Mouse (Mus musculus) lung, postnatal 0 days (tissue): ENCODE measurements around the gene Rab27a. TPM values are rescaled to one million over a fixed set of nuclear protein-coding genes. Genes with fewer than 3 reads are reported as not detected.
"Not testable (repeated sequence)": the region's sequence is repeated elsewhere in the genome, so short reads cannot be mapped to it uniquely, and the experiment has no call there.

ENCODE experiments used
- ATAC-seq: fragments of 200-750 bp; cut with Nextera tagmentation; 2 replicates; pipeline ENCODE4 v1.8.0; 2017; ENCODE audit warnings: moderate library complexity
- DNase-seq: peaks from one replicate; pipeline ENCODE4 v3.0.0-alpha.2; 2016; ENCODE audit warnings: low spot score
- H3K27ac ChIP-seq: fragments of 300-500 bp; sonication (generic); 2 replicates; pipeline ENCODE4 v1.5.1; 2014; ENCODE audit warnings: antibody characterized with exemption, mild to moderate bottlenecking, low read length, mixed read lengths
- H3K27me3 ChIP-seq: fragments of 300-500 bp; sonication (generic); replicated peaks from 2 replicates; pipeline ENCODE4 v1.6.1; 2014; ENCODE audit warnings: low read length, mixed read lengths; ENCODE audit not compliant: insufficient read depth
- H3K36me3 ChIP-seq: fragments of 300-500 bp; sonication (generic); 2 replicates; pipeline ENCODE4 v1.6.1; 2014; ENCODE audit warnings: low read length, mixed read lengths; ENCODE audit not compliant: insufficient read depth
- H3K4me1 ChIP-seq: fragments of 300-500 bp; sonication (generic); 2 replicates; pipeline ENCODE4 v1.6.1; 2014; ENCODE audit warnings: antibody characterized with exemption, low read depth, low read length, mixed read lengths; ENCODE audit not compliant: insufficient read depth
- H3K4me2 ChIP-seq: fragments of 300-500 bp; sonication (generic); replicated peaks from 2 replicates; pipeline ENCODE4 v1.6.1; 2014; ENCODE audit warnings: low read depth, mild to moderate bottlenecking, low read length, moderate library complexity, mixed read lengths
- H3K4me3 ChIP-seq: fragments of 300-500 bp; sonication (generic); 2 replicates; pipeline ENCODE4 v1.5.1; 2014; ENCODE audit warnings: low read depth, low read length
- H3K9ac ChIP-seq: fragments of 300-500 bp; sonication (generic); replicated peaks from 2 replicates; pipeline ENCODE4 v1.6.1; 2014; ENCODE audit warnings: low read depth, mild to moderate bottlenecking
- H3K9me3 ChIP-seq: fragments of 300-500 bp; sonication (generic); 2 replicates; pipeline ENCODE4 v1.6.1; 2016; ENCODE audit warnings: low read length, mixed read lengths
- CTCF ChIP-seq: IDR thresholded peaks from 2 replicates; pipeline ENCODE4 v1.5.1; 2016; ENCODE audit warnings: antibody characterized with exemption, mild to moderate bottlenecking
- EP300 ChIP-seq: IDR thresholded peaks from 2 replicates; pipeline ENCODE4 v1.6.1; 2016; ENCODE audit warnings: antibody characterized with exemption, mild to moderate bottlenecking, control low read depth
- WGBS: fragments of 180-500 bp; shearing (Covaris S2); extraction: QIAGEN DNeasy Blood & Tissue Kit; methylation state at CpG from one replicate; pipeline ENCODE4 v1.1.7; 2014; 5-methylcytosine and 5-hydroxymethylcytosine counted together
- polyA plus RNA-seq: library from polyadenylated mRNA; unstranded; fragments of >200 nt; fragmentation: Nextera tagmentation; extraction: Ambion mirVana; gene quantifications from 2 replicates; pipeline ENCODE4 v1.2.1, GENCODE M21; 2015

The Rab27a gene
- polyA plus RNA-seq, 1 experiment from 2014 or later = 48.7 TPM

GRCm38 (mm10) chr9:73103159-73103879, 58.7 kb downstream of the Rab27a start:
- H3K4me1 ChIP-seq = 0 out of 2 replicates have a peak, but pooled peaks cover 3% of the 10 kb centered on the region
- peak; percentile 82 for ATAC-seq
- peak overlapping the region; percentile 23; the same call in 1 of the 2 replicates for H3K9ac ChIP-seq
- 7% methylated on average over 54 of the region's 60 CpGs for WGBS
- H3K4me2 ChIP-seq = peak overlapping the region; percentile 80
- H3K27me3 ChIP-seq = no peaks in the 10 kb centered on the region
- no peaks in the 10 kb centered on the region for H3K36me3 ChIP-seq
- H3K9me3 ChIP-seq = no peaks in the 10 kb centered on the region
- no peak for DNase-seq
- no peak for TF ChIP-seq EP300
- TF ChIP-seq CTCF = no peak; the same call in 1 of the 2 replicates
- H3K27ac ChIP-seq = no peak overlapping the region
- H3K4me3 ChIP-seq = peak overlapping the region; percentile 34

- Histone ChIP-seq H3K4me2 (peak overlapping the region; percentile 80), H3K4me3 (peak overlapping the region; percentile 34; the same call in 1 of the 2 replicates), H3K9me3 (no peaks in the 10 kb centered on the region), H3K9ac (0 out of 2 replicates have a peak overlapping the region, but pooled peaks have one; percentile 23), H3K27ac (no peak overlapping the region), H3K4me1 (0 out of 2 replicates have a peak, but pooled peaks cover 3% of the 10 kb centered on the region), H3K27me3 (no peaks in the 10 kb centered on the region), H3K36me3 (no peaks in the 10 kb centered on the region)
- TF ChIP-seq EP300 (no peak), CTCF (no peak)
- ATAC-seq = no peak
- WGBS = 36% methylated on average over 5 of the region's 5 CpGs
- DNase-seq = no peak
These were observed 59.2 kb downstream of the Rab27a start for GRCm38 (mm10) chr9:73103880-73104198.

GRCm38 (mm10) chr9:73105141-73105540, 60.5 kb downstream of the Rab27a start:
- no peaks in the 10 kb centered on the region for H3K27me3 ChIP-seq
- ATAC-seq (no peak), DNase-seq (no peak)
- no peak overlapping the region for H3K4me3 ChIP-seq
- no peak overlapping the region for H3K4me2 ChIP-seq
- TF ChIP-seq CTCF (no peak), EP300 (no peak)
- 0 out of 2 replicates have a peak, but pooled peaks cover 3% of the 10 kb centered on the region for H3K4me1 ChIP-seq
- 62% methylated on average over 1 of the region's 1 CpGs for WGBS
- no peaks in the 10 kb centered on the region for H3K9me3 ChIP-seq
- no peaks in the 10 kb centered on the region for H3K36me3 ChIP-seq
- H3K27ac ChIP-seq = no peak overlapping the region
- H3K9ac ChIP-seq = no peak overlapping the region

GRCm38 (mm10) chr9:73105771-73106170, 61.1 kb downstream of the Rab27a start:
- Histone ChIP-seq H3K36me3 (no peaks in the 10 kb centered on the region), H3K4me1 (0 out of 2 replicates have a peak, but pooled peaks cover 3% of the 10 kb centered on the region), H3K9me3 (no peaks in the 10 kb centered on the region), H3K27ac (no peak overlapping the region), H3K9ac (no peak overlapping the region), H3K4me2 (no peak overlapping the region), H3K27me3 (no peaks in the 10 kb centered on the region), H3K4me3 (no peak overlapping the region)
- DNase-seq (no peak), ATAC-seq (no peak)
- TF ChIP-seq EP300 (no peak), CTCF (no peak)

GRCm38 (mm10) chr9:73112919-73113906, 68.6 kb downstream of the Rab27a start, which contains the start of gene Rsl24d1:
TSS of gene Rsl24d1 (plus strand) at chr9:73113426.
- Histone ChIP-seq H3K36me3 (peaks cover 7% of the 10 kb centered on the region; the same call in 1 of the 2 replicates), H3K27me3 (no peaks in the 10 kb centered on the region), H3K4me3 (peak within 1 kb of the TSS; percentile 89), H3K27ac (peak within 1 kb of the TSS; percentile 87), H3K4me1 (no peaks in the 10 kb centered on the region), H3K9ac (peak within 1 kb of the TSS; percentile 86), H3K4me2 (peak within 1 kb of the TSS; percentile 66), H3K9me3 (no peaks in the 10 kb centered on the region)
- peak; percentile 95 for DNase-seq
- WGBS = under 1% methylated on average over 64 of the region's 64 CpGs
- TF ChIP-seq EP300 (0 out of 2 replicates have a peak, but pooled peaks have one; percentile 9), CTCF (no peak)
- peak; percentile 99 for ATAC-seq

GRCm38 (mm10) chr9:73116704-73117103, 72.0 kb downstream of the Rab27a start:
- H3K4me3 ChIP-seq, ATAC-seq, DNase-seq, H3K4me1 ChIP-seq, H3K9me3 ChIP-seq, H3K9ac ChIP-seq, H3K27me3 ChIP-seq, H3K27ac ChIP-seq, H3K4me2 ChIP-seq: not testable (repeated sequence)
- H3K36me3 ChIP-seq = peaks cover 23% of the 10 kb centered on the region
- WGBS = 82% methylated on average over 5 of the region's 6 CpGs
